Mouse (Mus musculus) G1E (cell line): ENCODE measurements at regions not wholly inside any gene's neighbourhood (a gene's known extent, or its start where the extent isn't known, plus 50 kb on each side); places are given as distances from the start of the nearest gene placed in this dataset.

Source experiments
- CTCF ChIP-seq: IDR thresholded peaks from 2 replicates; pipeline ENCODE4 v1.5.1; 2012; ENCODE audit warnings: low read depth, low read length, inconsistent platforms, mixed read lengths
- GATA1 ChIP-seq: IDR thresholded peaks from 2 replicates; pipeline ENCODE4 v1.6.1; 2012; ENCODE audit warnings: borderline replicate concordance, low read length, inconsistent platforms, mixed read lengths
- GATA2 ChIP-seq: IDR thresholded peaks from 2 replicates; pipeline ENCODE4 v1.6.1; 2012; ENCODE audit warnings: low read depth, low read length, inconsistent platforms, borderline replicate concordance
- TAL1 ChIP-seq: conservative IDR thresholded peaks from 2 replicates; pipeline ENCODE4 v1.6.1; 2012; ENCODE audit warnings: low read depth, low read length, inconsistent platforms, mixed read lengths

DNA sequence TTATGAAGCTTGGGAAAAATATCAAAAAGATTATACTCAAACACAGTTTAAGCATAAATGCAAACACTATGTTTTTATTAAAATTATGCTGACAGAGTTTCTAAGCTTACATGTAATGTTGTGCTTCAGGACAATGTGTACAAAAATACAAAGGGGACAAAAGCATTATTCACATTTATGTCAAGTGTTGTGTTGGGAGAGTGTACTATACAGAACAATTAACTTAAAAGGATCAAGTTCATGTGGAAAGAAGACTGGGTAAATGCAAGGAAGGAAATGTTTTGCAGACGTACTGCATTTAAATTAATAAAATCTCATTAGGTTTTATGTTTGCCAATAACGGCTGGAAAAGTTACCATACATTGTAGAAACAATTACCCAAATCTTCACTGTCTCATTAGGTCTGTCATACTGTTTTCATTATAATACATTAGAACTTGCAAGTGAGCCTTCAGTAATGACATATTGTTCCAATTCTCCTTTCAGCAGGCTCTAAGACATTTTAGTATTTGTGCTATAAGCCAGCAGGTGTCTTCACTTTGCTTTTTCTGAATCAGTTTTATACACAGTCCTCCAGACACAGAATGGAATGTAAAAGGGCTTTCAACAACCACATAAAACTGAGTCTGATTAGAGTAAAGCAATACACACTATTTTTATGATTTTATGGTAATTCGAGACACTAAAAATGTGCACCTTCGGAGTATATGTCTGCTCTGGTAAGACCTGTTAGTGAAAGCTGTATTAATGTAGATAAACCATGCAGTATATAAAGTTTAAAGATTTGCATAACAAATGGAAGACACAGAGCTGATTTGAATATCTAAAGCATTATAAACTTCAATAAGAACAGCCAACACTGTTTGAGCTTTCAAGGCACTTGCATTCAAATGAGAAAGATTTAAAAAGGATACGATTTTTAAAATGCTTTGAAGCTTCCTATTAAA, 567.7 kb upstream of the Klhl1 start:
- TF ChIP-seq CTCF (no peak), GATA1 (no peak), GATA2 (no peak), TAL1 (no peak)
